Mouse (Mus musculus) liver, postnatal 0 days (tissue): ENCODE results near the gene Ovol2. TPM values are rescaled to one million over a fixed set of nuclear protein-coding genes. Genes with fewer than 3 reads are reported as not detected.

Experiments
- ATAC-seq: fragments of 200-750 bp; cut with Nextera tagmentation; 2 replicates; pipeline ENCODE4 v1.8.0; 2017; ENCODE audit warnings: mild to moderate bottlenecking, moderate library complexity
- DNase-seq: peaks from one replicate; pipeline ENCODE4 v3.0.0-alpha.2; 2016
- H3K27ac ChIP-seq: fragments of 300-500 bp; sonication (generic); 2 replicates; pipeline ENCODE4 v1.5.1; 2014; ENCODE audit warnings: antibody characterized with exemption, moderate library complexity, mild to moderate bottlenecking, low read depth
- H3K27me3 ChIP-seq: fragments of 300-500 bp; sonication (generic); 2 replicates; pipeline ENCODE4 v1.6.1; 2014; ENCODE audit warnings: low read length, control low read depth, mixed read lengths; ENCODE audit not compliant: insufficient read depth
- H3K36me3 ChIP-seq: fragments of 300-500 bp; sonication (generic); replicated peaks from 2 replicates; pipeline ENCODE4 v1.6.1; 2014; ENCODE audit warnings: mild to moderate bottlenecking, control low read depth, low read length, moderate library complexity, mixed read lengths; ENCODE audit not compliant: insufficient read depth
- H3K4me1 ChIP-seq: fragments of 300-500 bp; sonication (generic); 2 replicates; pipeline ENCODE4 v1.6.1; 2014; ENCODE audit warnings: antibody characterized with exemption, mild to moderate bottlenecking, control low read depth; ENCODE audit not compliant: insufficient read depth
- H3K4me2 ChIP-seq: fragments of 300-500 bp; sonication (generic); 2 replicates; pipeline ENCODE4 v1.6.1; 2014; ENCODE audit warnings: low read depth, mild to moderate bottlenecking, low read length, moderate library complexity, mixed read lengths
- H3K4me3 ChIP-seq: fragments of 300-500 bp; sonication (generic); 2 replicates; pipeline ENCODE4 v1.5.1; 2014; ENCODE audit warnings: low read depth, low read length
- H3K9ac ChIP-seq: fragments of 300-500 bp; sonication (generic); replicated peaks from 2 replicates; pipeline ENCODE4 v1.6.1; 2014; ENCODE audit warnings: mild to moderate bottlenecking, moderate library complexity
- H3K9me3 ChIP-seq: fragments of 300-500 bp; sonication (generic); 2 replicates; pipeline ENCODE4 v1.6.1; 2016; ENCODE audit warnings: mild to moderate bottlenecking, control low read depth, low read length, mixed read lengths
- CTCF ChIP-seq: sonication (generic); IDR thresholded peaks from 2 replicates; pipeline ENCODE4 v1.5.1; 2016; ENCODE audit warnings: antibody characterized with exemption, low read depth
- EP300 ChIP-seq: IDR thresholded peaks from 2 replicates; pipeline ENCODE4 v1.6.1; 2016; ENCODE audit warnings: antibody characterized with exemption, low read depth, mild to moderate bottlenecking
- WGBS: fragments of 180-500 bp; shearing (Covaris S2); extraction: QIAGEN DNeasy Blood & Tissue Kit; methylation state at CpG from one replicate; pipeline ENCODE4 v1.1.7; 2014; ENCODE audit not compliant: insufficient replicate concordance; 5-methylcytosine and 5-hydroxymethylcytosine counted together
- polyA plus RNA-seq: library from polyadenylated mRNA; unstranded; fragments of >200 nt; fragmentation: Nextera tagmentation; extraction: Ambion mirVana; gene quantifications from 2 replicates; pipeline ENCODE4 v1.2.1, GENCODE M21; 2015

Ovol2 gene
- polyA plus RNA-seq, 1 experiment from 2014 or later: 0.25 TPM

- H3K9ac ChIP-seq: no peak overlapping the region
- no peaks in the 10 kb centered on the region for H3K36me3 ChIP-seq
- 26% methylated on average over 7 of the region's 8 CpGs for WGBS
- DNase-seq: no peak
- 0 out of 2 replicates have a peak overlapping the region, but pooled peaks have one; percentile 39 for H3K27ac ChIP-seq
- ATAC-seq: peak; percentile 45; the same call in 1 of the 2 replicates
- H3K4me1 ChIP-seq: no peaks in the 10 kb centered on the region
- H3K9me3 ChIP-seq: no peaks in the 10 kb centered on the region
- H3K27me3 ChIP-seq: peaks cover 21% of the 10 kb centered on the region
- H3K4me2 ChIP-seq: peak overlapping the region; percentile 6; the same call in 1 of the 2 replicates
- H3K4me3 ChIP-seq: no peak overlapping the region; the same call in 1 of the 2 replicates
- TF ChIP-seq CTCF (no peak), EP300 (no peak)
These were observed 5.8 kb upstream of the Ovol2 start for GRCm38 (mm10) chr2:144337701-144338100.

GRCm38 (mm10) chr2:144337230-144337629 lies 5.3 kb upstream of the Ovol2 start:
- H3K4me1 ChIP-seq: no peaks in the 10 kb centered on the region
- H3K27ac ChIP-seq: no peak overlapping the region
- 17% methylated on average over 3 of the region's 3 CpGs for WGBS
- no peak overlapping the region; the same call in 1 of the 2 replicates for H3K4me3 ChIP-seq
- TF ChIP-seq CTCF (no peak), EP300 (no peak)
- no peak overlapping the region for H3K9ac ChIP-seq
- no peaks in the 10 kb centered on the region for H3K9me3 ChIP-seq
- DNase-seq (no peak), ATAC-seq (0 out of 2 replicates have a peak, but pooled peaks have one; percentile 23)
- H3K36me3 ChIP-seq: no peaks in the 10 kb centered on the region
- H3K4me2 ChIP-seq: peak overlapping the region; percentile 6; the same call in 1 of the 2 replicates
- H3K27me3 ChIP-seq: peaks cover 26% of the 10 kb centered on the region

- TF ChIP-seq EP300 (no peak), CTCF (0 out of 2 replicates have a peak, but pooled peaks have one; percentile 5)
- ATAC-seq (no peak), DNase-seq (no peak)
- Histone ChIP-seq H3K27me3 (peaks cover 57% of the 10 kb centered on the region), H3K36me3 (no peaks in the 10 kb centered on the region), H3K4me1 (peaks cover 19% of the 10 kb centered on the region), H3K9me3 (no peaks in the 10 kb centered on the region), H3K9ac (no peak overlapping the region), H3K4me2 (peak overlapping the region; percentile 55), H3K4me3 (peak overlapping the region; percentile 24), H3K27ac (no peak overlapping the region)
- 8% methylated on average over 28 of the region's 28 CpGs for WGBS
These were observed 1.3 kb upstream of the Ovol2 start for GRCm38 (mm10) chr2:144333138-144333842.

- no peak for DNase-seq
- Histone ChIP-seq H3K4me1 (peaks cover 19% of the 10 kb centered on the region), H3K9me3 (no peaks in the 10 kb centered on the region), H3K4me3 (peak overlapping the region; percentile 61; the same call in 1 of the 2 replicates), H3K36me3 (no peaks in the 10 kb centered on the region), H3K9ac (no peak overlapping the region), H3K27ac (no peak overlapping the region), H3K4me2 (peak overlapping the region; percentile 55), H3K27me3 (peaks cover 61% of the 10 kb centered on the region)
- TF ChIP-seq EP300 (no peak), CTCF (no peak)
- WGBS: 13% methylated on average over 9 of the region's 9 CpGs
- ATAC-seq: no peak
These were observed 540 bp upstream of the Ovol2 start for GRCm38 (mm10) chr2:144332486-144332885.

GRCm38 (mm10) chr2:144330960-144331371 lies 980 bp downstream of the Ovol2 start:
- Histone ChIP-seq H3K36me3 (no peaks in the 10 kb centered on the region), H3K27ac (no peak overlapping the region), H3K9me3 (no peaks in the 10 kb centered on the region), H3K9ac (peak overlapping the region; percentile 30), H3K4me1 (peaks cover 19% of the 10 kb centered on the region), H3K4me3 (peak overlapping the region; percentile 61), H3K27me3 (peaks cover 66% of the 10 kb centered on the region), H3K4me2 (peak overlapping the region; percentile 83)
- DNase-seq (peak; percentile 27), ATAC-seq (peak; percentile 19; the same call in 1 of the 2 replicates)
- no peak for TF ChIP-seq EP300
- no peak for TF ChIP-seq CTCF
- 1% methylated on average over 40 of the region's 50 CpGs for WGBS

GRCm38 (mm10) chr2:144330352-144330959 lies 1.5 kb downstream of the Ovol2 start:
- ATAC-seq (peak; percentile 21; the same call in 1 of the 2 replicates), DNase-seq (peak; percentile 15)
- no peak for TF ChIP-seq CTCF
- no peak for TF ChIP-seq EP300
- Histone ChIP-seq H3K4me1 (peaks cover 19% of the 10 kb centered on the region), H3K4me2 (peak overlapping the region; percentile 83), H3K9me3 (no peaks in the 10 kb centered on the region), H3K27ac (no peak overlapping the region), H3K4me3 (peak overlapping the region; percentile 61), H3K27me3 (peaks cover 66% of the 10 kb centered on the region), H3K36me3 (no peaks in the 10 kb centered on the region), H3K9ac (peak overlapping the region; percentile 30)
- WGBS: 4% methylated on average over 41 of the region's 41 CpGs
